Mouse (Mus musculus): ENCODE data around the gene Arfgap1. TPM values are rescaled to one million over a fixed set of nuclear protein-coding genes. Genes with fewer than 3 reads are reported as not detected.

Arfgap1 gene
- total RNA-seq (2012; rRNA removed): 46.7 and 55.0 TPM in 2 replicates

DNA sequence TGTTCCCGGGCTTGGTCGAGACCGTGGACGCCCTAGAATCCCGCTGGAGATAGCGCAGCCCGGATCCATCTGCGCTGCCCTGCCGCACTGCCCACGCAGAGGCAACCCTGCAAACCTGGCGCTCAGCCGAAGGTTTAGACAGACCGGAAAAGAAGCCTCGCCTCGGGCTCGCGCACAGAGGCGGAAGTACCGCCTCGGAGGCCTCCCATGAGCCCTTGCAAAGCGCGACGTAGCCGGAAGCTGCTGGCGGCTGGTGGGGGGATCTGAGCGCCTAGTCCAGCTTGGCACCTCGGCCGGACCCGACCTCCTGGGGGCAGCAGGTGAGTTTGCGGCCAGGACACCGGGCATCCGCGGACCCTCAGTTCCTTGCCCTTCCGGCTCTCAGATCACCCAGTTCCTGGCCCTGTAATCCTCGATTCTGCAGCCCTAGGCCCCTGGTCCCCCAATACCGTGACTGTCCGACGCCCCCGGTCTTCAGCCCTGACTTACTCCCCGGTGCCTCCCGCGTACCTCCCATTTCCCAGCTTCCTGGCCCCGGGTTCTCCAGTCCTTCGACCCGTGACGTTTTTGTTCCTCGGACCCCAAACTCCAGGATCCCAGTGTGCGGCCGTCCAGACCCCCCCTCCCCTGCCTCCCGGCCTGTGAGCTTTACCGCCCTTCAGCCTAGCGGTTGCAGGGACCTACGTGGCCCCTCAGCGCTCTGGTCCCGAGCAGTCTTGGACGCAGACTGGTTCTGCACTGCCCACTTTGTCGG, at the start of gene Arfgap1:
TSS of gene Arfgap1 (plus strand) at position 216 of the 754 bp plus-strand sequence.
- peak; percentile 63 for DNase-seq (ENCODE audit: low read depth, low spot score)
- no peak within 1 kb of the TSS; the same call in 1 of the 2 replicates for H3K27ac ChIP-seq (ENCODE audit: insufficient read depth, low read depth, low read length, poor library complexity, severe bottlenecking)
- peaks cover 18% of the 10 kb centered on the region for H3K36me3 ChIP-seq (ENCODE audit: control insufficient read depth, insufficient read depth, low read length, poor library complexity, severe bottlenecking)
- peak within 1 kb of the TSS; percentile 94 for H3K9ac ChIP-seq (ENCODE audit: insufficient read depth, low read depth, low read length, poor library complexity, severe bottlenecking)
- 0 out of 2 replicates have a peak, but pooled peaks have one; percentile 35 for TF ChIP-seq HCFC1 (IDR thresholded peaks at IDR 0.05; ENCODE audit: borderline replicate concordance, insufficient read depth, low read length)
- no peak for TF ChIP-seq ZNF384 (IDR thresholded peaks at IDR 0.05; ENCODE audit: low read depth, low read length)
- no peaks in the 10 kb centered on the region for H3K9me3 ChIP-seq (ENCODE audit: control insufficient read depth, insufficient read depth, low read depth, low read length)
- H3K4me1 ChIP-seq (ENCODE audit: control insufficient read depth in 2 of 2, insufficient read depth in 2 of 2, low read length in 2 of 2, poor library complexity in 1 of 2): peaks cover 0 to 3% of the 10 kb centered on the region in 2 experiments; a peak in 1 of 4 replicates
- in situ Hi-C loops (cut with MboI; ENCODE audit: low sequenced_read_pairs in 2 of 2, unreplicated experiment in 2 of 2): no loop called here
- peak within 1 kb of the TSS; percentile 87 to 100 for H3K4me3 ChIP-seq (ENCODE audit: insufficient read depth in 1 of 2, low read depth in 1 of 2, low read length in 2 of 2, poor library complexity in 1 of 2, severe bottlenecking in 1 of 2)

GRCm38 (mm10) chr2:180919913-180920809, 46.9 kb upstream of the Arfgap1 start:
- Histone ChIP-seq H3K4me1 (ENCODE audit: control insufficient read depth in 2 of 2, insufficient read depth in 2 of 2, low read length in 2 of 2, poor library complexity in 1 of 2) (no peaks in the 10 kb centered on the region; a peak in 1 of 4 replicates), H3K4me3 (ENCODE audit: insufficient read depth in 1 of 2, low read depth in 1 of 2, low read length in 2 of 2, poor library complexity in 1 of 2, severe bottlenecking in 1 of 2) (peak overlapping the region; percentile 95 to 99), H3K9ac (ENCODE audit: insufficient read depth, low read depth, low read length, poor library complexity, severe bottlenecking) (peak overlapping the region; percentile 99), H3K36me3 (ENCODE audit: control insufficient read depth, insufficient read depth, low read length, poor library complexity, severe bottlenecking) (peaks cover 14% of the 10 kb centered on the region), H3K27ac (ENCODE audit: insufficient read depth, low read depth, low read length, poor library complexity, severe bottlenecking) (peak overlapping the region; percentile 79), H3K9me3 (ENCODE audit: control insufficient read depth, insufficient read depth, low read depth, low read length) (no peaks in the 10 kb centered on the region)
- TF ChIP-seq ZC3H11A (IDR thresholded peaks at IDR 0.05; ENCODE audit: borderline replicate concordance, low read depth, low read length) (no peak), ZNF384 (IDR thresholded peaks at IDR 0.05; ENCODE audit: low read depth, low read length) (no peak), CHD2 (IDR thresholded peaks at IDR 0.05; ENCODE audit: low read depth, low read length) (no peak), MAFK (IDR thresholded peaks at IDR 0.05; ENCODE audit: insufficient read depth, low read depth, low read length) (no peak)
- in situ Hi-C loops (cut with MboI; ENCODE audit: low sequenced_read_pairs in 2 of 2, unreplicated experiment in 2 of 2): no loop called here
- DNase-seq (ENCODE audit: low read depth, low spot score): no peak

DNA sequence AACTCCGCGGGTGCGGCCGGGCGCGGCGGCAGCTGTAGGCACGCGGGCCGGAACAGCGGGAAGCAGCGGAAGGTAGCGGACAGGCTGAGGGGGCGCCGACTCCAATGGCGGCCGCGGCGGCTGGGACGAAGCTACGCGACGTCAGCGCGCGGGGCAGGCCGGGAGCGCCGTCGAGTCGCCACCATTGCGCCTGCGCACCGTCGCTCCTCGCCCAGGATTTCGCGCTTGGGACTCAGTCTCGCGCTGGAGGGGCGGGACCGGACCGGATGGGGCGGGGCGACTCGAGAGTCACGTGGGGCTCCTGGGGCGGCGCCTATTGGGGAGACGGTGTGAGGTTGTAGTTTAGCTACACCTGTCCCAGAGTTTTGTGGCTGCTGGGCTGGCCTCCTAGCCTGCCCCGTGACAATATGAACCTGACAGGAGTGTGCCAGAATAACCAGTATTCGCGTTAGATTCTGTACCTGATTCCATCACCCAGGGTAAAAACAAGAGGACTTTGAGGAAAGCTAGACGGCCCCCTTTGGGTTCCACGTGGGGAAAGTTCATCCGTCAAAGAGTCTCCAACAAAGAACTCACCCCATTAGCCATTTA, 46.1 kb upstream of the Arfgap1 start, which contains the start of gene Ythdf1:
TSS of gene Ythdf1 (minus strand) at position 140 of the 591 bp plus-strand sequence.
- Histone ChIP-seq H3K27ac (ENCODE audit: insufficient read depth, low read depth, low read length, poor library complexity, severe bottlenecking) (peak within 1 kb of the TSS; percentile 79), H3K9ac (ENCODE audit: insufficient read depth, low read depth, low read length, poor library complexity, severe bottlenecking) (peak within 1 kb of the TSS; percentile 99), H3K9me3 (ENCODE audit: control insufficient read depth, insufficient read depth, low read depth, low read length) (no peaks in the 10 kb centered on the region), H3K4me3 (ENCODE audit: insufficient read depth in 1 of 2, low read depth in 1 of 2, low read length in 2 of 2, poor library complexity in 1 of 2, severe bottlenecking in 1 of 2) (peak within 1 kb of the TSS; percentile 95 to 99), H3K4me1 (ENCODE audit: control insufficient read depth in 2 of 2, insufficient read depth in 2 of 2, low read length in 2 of 2, poor library complexity in 1 of 2) (no peaks in the 10 kb centered on the region; a peak in 1 of 4 replicates), H3K36me3 (ENCODE audit: control insufficient read depth, insufficient read depth, low read length, poor library complexity, severe bottlenecking) (peaks cover 14% of the 10 kb centered on the region)
- in situ Hi-C loops (cut with MboI; ENCODE audit: low sequenced_read_pairs in 2 of 2, unreplicated experiment in 2 of 2): no loop called here
- peak; percentile 96 for DNase-seq (ENCODE audit: low read depth, low spot score)
- TF ChIP-seq HCFC1 (IDR thresholded peaks at IDR 0.05; ENCODE audit: borderline replicate concordance, insufficient read depth, low read length) (peak; percentile 55; the same call in 1 of the 2 replicates), ZNF384 (IDR thresholded peaks at IDR 0.05; ENCODE audit: low read depth, low read length) (no peak)

DNA sequence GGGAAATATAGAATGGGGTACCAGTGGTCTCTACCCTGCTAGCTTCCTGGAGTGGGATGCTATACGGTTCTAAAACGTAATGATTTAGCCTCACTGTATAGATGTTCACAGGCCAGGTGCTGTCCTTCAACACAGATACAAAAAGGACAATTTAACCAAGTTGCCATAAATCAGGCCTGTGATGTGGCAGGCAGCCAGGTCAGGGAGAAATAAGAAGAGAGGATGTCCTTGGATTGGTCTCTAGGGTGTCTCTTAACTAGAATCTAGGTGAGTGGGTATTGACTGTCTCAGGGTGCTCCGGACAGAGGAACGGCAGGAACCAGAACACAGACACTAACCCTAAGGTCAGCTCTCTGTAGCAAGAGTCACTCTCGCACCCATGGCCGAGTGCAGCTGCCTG, 44.3 kb upstream of the Arfgap1 start:
- Histone ChIP-seq H3K9me3 (ENCODE audit: control insufficient read depth, insufficient read depth, low read depth, low read length) (no peaks in the 10 kb centered on the region), H3K9ac (ENCODE audit: insufficient read depth, low read depth, low read length, poor library complexity, severe bottlenecking) (no peak overlapping the region), H3K36me3 (ENCODE audit: control insufficient read depth, insufficient read depth, low read length, poor library complexity, severe bottlenecking) (peaks cover 10% of the 10 kb centered on the region), H3K4me1 (ENCODE audit: control insufficient read depth in 2 of 2, insufficient read depth in 2 of 2, low read length in 2 of 2, poor library complexity in 1 of 2) (no peaks in the 10 kb centered on the region; a peak in 1 of 4 replicates), H3K27ac (ENCODE audit: insufficient read depth, low read depth, low read length, poor library complexity, severe bottlenecking) (no peak overlapping the region), H3K4me3 (ENCODE audit: insufficient read depth in 1 of 2, low read depth in 1 of 2, low read length in 2 of 2, poor library complexity in 1 of 2, severe bottlenecking in 1 of 2) (no peak overlapping the region)
- TF ChIP-seq ZC3H11A (IDR thresholded peaks at IDR 0.05; ENCODE audit: borderline replicate concordance, low read depth, low read length) (no peak), MAFK (IDR thresholded peaks at IDR 0.05; ENCODE audit: insufficient read depth, low read depth, low read length) (no peak), ZNF384 (IDR thresholded peaks at IDR 0.05; ENCODE audit: low read depth, low read length) (no peak), HCFC1 (IDR thresholded peaks at IDR 0.05; ENCODE audit: borderline replicate concordance, insufficient read depth, low read length) (no peak), CHD2 (IDR thresholded peaks at IDR 0.05; ENCODE audit: low read depth, low read length) (no peak)
- DNase-seq (ENCODE audit: low read depth, low spot score): no peak
- in situ Hi-C loops (cut with MboI; ENCODE audit: low sequenced_read_pairs in 2 of 2, unreplicated experiment in 2 of 2): no loop called here
